Mouse (Mus musculus): ENCODE results near the gene Magt1. TPM values are rescaled to one million over a fixed set of nuclear protein-coding genes. Genes with fewer than 3 reads are reported as not detected.
A peak's percentile ranks its signal among the peaks of the same experiment; 100 is the strongest.
"Not testable (repeated sequence)": the region's sequence is repeated elsewhere in the genome, so short reads cannot be mapped to it uniquely, and the experiment has no call there.

Gene Magt1
- polyA plus RNA-seq, 1 experiment from 2014 or later = 19.0 TPM

GRCm38 (mm10) chrX:106027343-106027674 is 15.6 kb upstream of the Magt1 start:
- Histone ChIP-seq H3K27ac (ENCODE audit: low read length) (peak overlapping the region; percentile 75), H3K27me3 (ENCODE audit: control insufficient read depth, insufficient read depth, low read depth, low read length) (no peaks in the 10 kb centered on the region), H3K36me3 (ENCODE audit: control insufficient read depth, insufficient read depth, low read length) (no peaks in the 10 kb centered on the region), H3K4me3 (ENCODE audit: low read depth, low read length) (peak overlapping the region; percentile 57), H3K9me3 (replicated peaks; ENCODE audit: control insufficient read depth, low read length, poor library complexity, severe bottlenecking) (no peaks in the 10 kb centered on the region), H3K4me1 (ENCODE audit: control insufficient read depth, insufficient read depth, low read length) (peaks cover 4% of the 10 kb centered on the region), H3K9ac (ENCODE audit: low read depth, low read length) (peak overlapping the region; percentile 43), H3K4me2 (ENCODE audit: low read length) (peak overlapping the region; percentile 50)
- 12% methylated on average over 8 of the region's 8 CpGs for WGBS
- no peak; the same call in 1 of the 2 replicates for ATAC-seq

- peaks cover 2% of the 10 kb centered on the region for H3K4me1 ChIP-seq (ENCODE audit: control insufficient read depth, insufficient read depth, low read length)
- no peaks in the 10 kb centered on the region for H3K36me3 ChIP-seq (ENCODE audit: control insufficient read depth, insufficient read depth, low read length)
- no peaks in the 10 kb centered on the region for H3K9me3 ChIP-seq (replicated peaks; ENCODE audit: control insufficient read depth, low read length, poor library complexity, severe bottlenecking)
- ATAC-seq = peak; percentile 99
- 21% methylated on average over 32 of the region's 36 CpGs for WGBS
- peak within 1 kb of the TSS; percentile 50 for H3K4me2 ChIP-seq (ENCODE audit: low read length)
- H3K27me3 ChIP-seq (ENCODE audit: control insufficient read depth, insufficient read depth, low read depth, low read length) = no peaks in the 10 kb centered on the region
- peak within 1 kb of the TSS; percentile 75 for H3K27ac ChIP-seq (ENCODE audit: low read length)
- peak within 1 kb of the TSS; percentile 57 for H3K4me3 ChIP-seq (ENCODE audit: low read depth, low read length)
- H3K9ac ChIP-seq (ENCODE audit: low read depth, low read length) = peak within 1 kb of the TSS; percentile 43
Observed at GRCm38 (mm10) chrX:106026418-106027342, 15.0 kb upstream of the Magt1 start, which contains the start of gene Atp7a. TSS of gene Atp7a (plus strand) at chrX:106027276.

GRCm38 (mm10) chrX:106017516-106017915 is 5.8 kb upstream of the Magt1 start:
- ATAC-seq = no peak
- Histone ChIP-seq H3K9me3 (replicated peaks; ENCODE audit: control insufficient read depth, low read length, poor library complexity, severe bottlenecking) (no peaks in the 10 kb centered on the region), H3K27ac (ENCODE audit: low read length) (no peak overlapping the region), H3K4me1 (ENCODE audit: control insufficient read depth, insufficient read depth, low read length) (peaks cover 7% of the 10 kb centered on the region), H3K4me3 (ENCODE audit: low read depth, low read length) (no peak overlapping the region), H3K27me3 (ENCODE audit: control insufficient read depth, insufficient read depth, low read depth, low read length) (no peaks in the 10 kb centered on the region), H3K36me3 (ENCODE audit: control insufficient read depth, insufficient read depth, low read length) (no peaks in the 10 kb centered on the region), H3K9ac (ENCODE audit: low read depth, low read length) (no peak overlapping the region), H3K4me2 (ENCODE audit: low read length) (no peak overlapping the region; the same call in 1 of the 2 replicates)
- WGBS = 93% methylated on average over 4 of the region's 4 CpGs

- no peak for ATAC-seq
- WGBS = 93% methylated on average over 3 of the region's 3 CpGs
Observed at GRCm38 (mm10) chrX:106017102-106017501, 5.4 kb upstream of the Magt1 start.

GRCm38 (mm10) chrX:106015571-106016322 is 4.0 kb upstream of the Magt1 start, which contains the start of gene Cox7b:
TSS of gene Cox7b (plus strand) at chrX:106015700.
- H3K27me3 ChIP-seq (ENCODE audit: control insufficient read depth, insufficient read depth, low read depth, low read length) = no peaks in the 10 kb centered on the region
- peak within 1 kb of the TSS; percentile 41 for H3K4me2 ChIP-seq (ENCODE audit: low read length)
- H3K9me3 ChIP-seq (replicated peaks; ENCODE audit: control insufficient read depth, low read length, poor library complexity, severe bottlenecking) = no peaks in the 10 kb centered on the region
- WGBS = 19% methylated on average over 26 of the region's 26 CpGs
- peak within 1 kb of the TSS; percentile 86 for H3K27ac ChIP-seq (ENCODE audit: low read length)
- peaks cover 7% of the 10 kb centered on the region for H3K4me1 ChIP-seq (ENCODE audit: control insufficient read depth, insufficient read depth, low read length)
- H3K4me3 ChIP-seq (ENCODE audit: low read depth, low read length) = peak within 1 kb of the TSS; percentile 50
- peak within 1 kb of the TSS; percentile 72 for H3K9ac ChIP-seq (ENCODE audit: low read depth, low read length)
- ATAC-seq = peak; percentile 43
- H3K36me3 ChIP-seq (ENCODE audit: control insufficient read depth, insufficient read depth, low read length) = no peaks in the 10 kb centered on the region

More at GRCm38 (mm10) chrX:106017102-106017501, 5.4 kb upstream of the Magt1 start:
- peak overlapping the region; percentile 28 for H3K4me2 ChIP-seq (ENCODE audit: low read length)
- H3K9ac ChIP-seq (ENCODE audit: low read depth, low read length) = no peak overlapping the region
- H3K9me3 ChIP-seq (replicated peaks; ENCODE audit: control insufficient read depth, low read length, poor library complexity, severe bottlenecking) = no peaks in the 10 kb centered on the region
- no peaks in the 10 kb centered on the region for H3K27me3 ChIP-seq (ENCODE audit: control insufficient read depth, insufficient read depth, low read depth, low read length)
- H3K4me1 ChIP-seq (ENCODE audit: control insufficient read depth, insufficient read depth, low read length) = peaks cover 7% of the 10 kb centered on the region
- no peaks in the 10 kb centered on the region for H3K36me3 ChIP-seq (ENCODE audit: control insufficient read depth, insufficient read depth, low read length)
- H3K27ac ChIP-seq (ENCODE audit: low read length) = no peak overlapping the region
- H3K4me3 ChIP-seq (ENCODE audit: low read depth, low read length) = no peak overlapping the region

GRCm38 (mm10) chrX:106014741-106015377 is 3.2 kb upstream of the Magt1 start:
- H3K27ac ChIP-seq (ENCODE audit: low read length) = 0 out of 2 replicates have a peak overlapping the region, but pooled peaks have one; percentile 19
- WGBS = 63% methylated on average over 2 of the region's 2 CpGs
- H3K4me1 ChIP-seq (ENCODE audit: control insufficient read depth, insufficient read depth, low read length); H3K9me3 ChIP-seq (replicated peaks; ENCODE audit: control insufficient read depth, low read length, poor library complexity, severe bottlenecking); H3K4me2 ChIP-seq (ENCODE audit: low read length); H3K27me3 ChIP-seq (ENCODE audit: control insufficient read depth, insufficient read depth, low read depth, low read length); ATAC-seq; H3K9ac ChIP-seq (ENCODE audit: low read depth, low read length); H3K36me3 ChIP-seq (ENCODE audit: control insufficient read depth, insufficient read depth, low read length); H3K4me3 ChIP-seq (ENCODE audit: low read depth, low read length): not testable (repeated sequence)

- ATAC-seq = no peak
- Histone ChIP-seq H3K9me3 (replicated peaks; ENCODE audit: control insufficient read depth, low read length, poor library complexity, severe bottlenecking) (no peaks in the 10 kb centered on the region), H3K4me2 (ENCODE audit: low read length) (no peak overlapping the region), H3K9ac (ENCODE audit: low read depth, low read length) (no peak overlapping the region), H3K4me3 (ENCODE audit: low read depth, low read length) (no peak overlapping the region), H3K27ac (ENCODE audit: low read length) (no peak overlapping the region), H3K27me3 (ENCODE audit: control insufficient read depth, insufficient read depth, low read depth, low read length) (no peaks in the 10 kb centered on the region; the same call in 1 of the 2 replicates), H3K4me1 (ENCODE audit: control insufficient read depth, insufficient read depth, low read length) (peaks cover 9% of the 10 kb centered on the region), H3K36me3 (ENCODE audit: control insufficient read depth, insufficient read depth, low read length) (no peaks in the 10 kb centered on the region)
- 33% methylated on average over 2 of the region's 2 CpGs for WGBS
Observed at GRCm38 (mm10) chrX:106013217-106013616, 1.5 kb upstream of the Magt1 start.

GRCm38 (mm10) chrX:106012559-106012958 is 853 bp upstream of the Magt1 start:
- peak overlapping the region; percentile 34 for H3K4me3 ChIP-seq (ENCODE audit: low read depth, low read length)
- H3K9me3 ChIP-seq (replicated peaks; ENCODE audit: control insufficient read depth, low read length, poor library complexity, severe bottlenecking) = no peaks in the 10 kb centered on the region
- ATAC-seq = 0 out of 2 replicates have a peak, but pooled peaks have one; percentile 6
- H3K36me3 ChIP-seq (ENCODE audit: control insufficient read depth, insufficient read depth, low read length) = no peaks in the 10 kb centered on the region
- H3K4me1 ChIP-seq (ENCODE audit: control insufficient read depth, insufficient read depth, low read length) = peaks cover 9% of the 10 kb centered on the region
- 73% methylated on average over 3 of the region's 3 CpGs for WGBS
- peak overlapping the region; percentile 89 for H3K27ac ChIP-seq (ENCODE audit: low read length)
- no peaks in the 10 kb centered on the region; the same call in 1 of the 2 replicates for H3K27me3 ChIP-seq (ENCODE audit: control insufficient read depth, insufficient read depth, low read depth, low read length)
- H3K4me2 ChIP-seq (ENCODE audit: low read length) = peak overlapping the region; percentile 60
- peak overlapping the region; percentile 55; the same call in 1 of the 2 replicates for H3K9ac ChIP-seq (ENCODE audit: low read depth, low read length)

Measured in midbrain, embryonic 16.5 days (tissue).